Mouse (Mus musculus) embryo, embryonic 10.5 days (tissue): ENCODE results near the gene Selenow.

Experiments used
- DNase-seq: peaks from one replicate; pipeline ENCODE4 v3.0.0-alpha.2; 2015; ENCODE audit warnings: low spot score

The Selenow gene

DNA sequence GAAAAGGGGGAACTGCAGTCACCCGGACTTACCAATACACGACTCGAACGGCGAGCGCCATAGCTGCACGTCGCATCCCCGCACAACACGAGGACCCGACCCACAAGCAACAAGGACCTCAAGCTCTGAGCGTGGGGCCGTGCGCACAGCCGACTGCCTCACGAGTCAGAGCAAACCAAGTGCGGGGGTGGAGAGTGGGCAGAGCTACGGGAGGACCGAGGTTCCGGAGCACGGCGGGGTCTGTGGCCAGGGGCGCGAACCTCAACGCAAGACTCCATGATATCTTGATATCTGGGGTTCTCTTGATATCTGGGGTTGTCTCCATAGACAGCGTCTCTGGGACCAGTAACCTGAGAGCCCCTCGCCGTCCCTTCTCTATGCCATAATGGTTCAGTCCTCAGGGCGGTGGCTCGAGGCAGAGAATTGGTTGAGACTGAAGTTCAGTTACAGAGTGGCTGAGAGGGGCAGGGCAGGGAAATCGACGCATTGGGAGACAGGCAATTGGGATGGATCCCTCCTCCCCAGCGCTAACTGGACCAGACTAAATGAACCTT, at the start of gene Selenow:
Selenow (minus strand) TSS at position 183 of the 554 bp plus-strand sequence.
- DNase-seq: peak; percentile 95

- DNase-seq: no peak
These were observed 47.5 kb upstream of the Selenow start for GRCm38 (mm10) chr7:15969674-15970073.

- no peak for DNase-seq
These were observed 46.1 kb upstream of the Selenow start for GRCm38 (mm10) chr7:15968322-15968721.

DNA sequence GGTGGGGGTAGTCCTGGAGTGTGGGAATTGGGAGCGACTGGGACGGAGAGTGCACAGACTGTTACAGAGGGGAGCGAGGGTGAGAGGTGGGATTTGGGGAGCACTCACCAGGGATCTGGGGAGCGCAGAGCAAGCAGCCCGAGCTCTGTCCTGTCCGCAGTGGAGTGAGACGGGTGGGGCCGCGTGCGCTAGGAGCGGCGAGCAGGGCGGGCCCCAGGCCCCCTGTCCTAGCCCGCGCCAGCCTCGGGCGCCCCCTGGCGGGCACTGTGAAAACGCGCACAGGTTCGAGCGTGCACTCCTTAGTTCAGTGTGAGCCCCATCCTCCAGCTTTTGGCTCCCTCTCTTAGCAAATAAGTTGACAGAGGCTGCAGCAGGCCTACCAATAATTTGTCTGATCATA, 45.1 kb upstream of the Selenow start, which contains the start of gene Ehd2:
Ehd2 (minus strand) TSS at position 256 of the 400 bp plus-strand sequence.
- DNase-seq: peak; percentile 82

DNA sequence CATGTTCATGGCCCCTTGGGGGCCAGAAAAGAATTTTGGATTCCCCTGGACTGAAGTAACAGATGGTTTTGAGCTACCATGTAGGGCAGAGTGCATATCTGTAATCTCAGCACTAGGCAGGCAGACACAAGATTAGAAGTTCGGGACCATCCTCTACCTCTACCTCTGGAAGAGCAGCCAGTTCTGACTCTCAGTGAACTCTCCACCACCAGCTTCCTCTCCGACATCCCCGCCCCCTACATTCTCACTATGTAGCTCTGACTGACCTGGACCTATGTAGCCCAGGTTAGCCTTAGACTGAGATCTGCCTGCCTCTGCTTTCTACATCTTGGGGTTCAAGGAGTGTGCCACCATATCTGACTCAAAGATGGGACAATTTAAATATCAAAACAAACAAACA, 44.3 kb upstream of the Selenow start:
- DNase-seq: no peak

DNA sequence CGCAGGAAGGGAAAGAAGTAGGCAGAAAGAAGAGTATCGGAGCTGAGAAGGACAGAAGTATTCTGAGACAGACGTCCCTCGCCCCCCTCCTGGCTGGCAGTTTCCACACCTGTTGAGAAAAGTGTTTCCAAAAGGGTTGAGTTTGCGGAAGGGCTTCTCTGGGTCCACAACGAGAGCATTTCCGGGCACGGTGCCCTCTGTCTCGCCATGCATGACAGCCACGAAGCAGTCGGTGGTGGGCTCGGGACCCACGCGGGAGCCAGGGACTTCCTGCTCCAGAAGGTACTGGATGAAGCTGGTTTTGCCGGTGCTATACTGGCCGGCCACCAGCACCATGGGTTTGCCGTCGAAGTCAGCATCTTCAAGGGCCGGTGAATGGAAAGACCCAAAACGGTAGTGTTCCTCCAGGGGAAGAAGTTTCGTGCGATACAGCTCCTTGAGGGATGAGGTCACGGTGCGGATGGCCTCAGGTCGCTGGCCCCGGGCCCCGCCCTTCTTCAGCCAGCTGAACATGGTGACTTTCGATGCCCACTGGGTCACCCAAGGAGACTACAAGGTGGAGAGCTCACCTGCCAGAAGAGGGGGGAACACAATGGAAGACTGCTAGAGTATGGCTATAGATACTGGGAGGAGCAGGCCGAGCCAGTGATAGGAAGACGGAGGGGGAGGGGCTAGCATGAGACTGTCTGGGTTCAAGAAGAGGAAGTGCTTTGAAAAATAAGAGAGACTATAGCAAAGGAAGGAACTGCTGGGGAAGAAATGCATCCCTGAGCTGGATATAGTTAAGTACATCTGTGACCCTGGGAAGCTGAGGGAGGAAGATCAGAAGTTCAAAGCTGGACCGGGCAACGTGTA, 41.8 kb upstream of the Selenow start:
- no peak for DNase-seq

DNA sequence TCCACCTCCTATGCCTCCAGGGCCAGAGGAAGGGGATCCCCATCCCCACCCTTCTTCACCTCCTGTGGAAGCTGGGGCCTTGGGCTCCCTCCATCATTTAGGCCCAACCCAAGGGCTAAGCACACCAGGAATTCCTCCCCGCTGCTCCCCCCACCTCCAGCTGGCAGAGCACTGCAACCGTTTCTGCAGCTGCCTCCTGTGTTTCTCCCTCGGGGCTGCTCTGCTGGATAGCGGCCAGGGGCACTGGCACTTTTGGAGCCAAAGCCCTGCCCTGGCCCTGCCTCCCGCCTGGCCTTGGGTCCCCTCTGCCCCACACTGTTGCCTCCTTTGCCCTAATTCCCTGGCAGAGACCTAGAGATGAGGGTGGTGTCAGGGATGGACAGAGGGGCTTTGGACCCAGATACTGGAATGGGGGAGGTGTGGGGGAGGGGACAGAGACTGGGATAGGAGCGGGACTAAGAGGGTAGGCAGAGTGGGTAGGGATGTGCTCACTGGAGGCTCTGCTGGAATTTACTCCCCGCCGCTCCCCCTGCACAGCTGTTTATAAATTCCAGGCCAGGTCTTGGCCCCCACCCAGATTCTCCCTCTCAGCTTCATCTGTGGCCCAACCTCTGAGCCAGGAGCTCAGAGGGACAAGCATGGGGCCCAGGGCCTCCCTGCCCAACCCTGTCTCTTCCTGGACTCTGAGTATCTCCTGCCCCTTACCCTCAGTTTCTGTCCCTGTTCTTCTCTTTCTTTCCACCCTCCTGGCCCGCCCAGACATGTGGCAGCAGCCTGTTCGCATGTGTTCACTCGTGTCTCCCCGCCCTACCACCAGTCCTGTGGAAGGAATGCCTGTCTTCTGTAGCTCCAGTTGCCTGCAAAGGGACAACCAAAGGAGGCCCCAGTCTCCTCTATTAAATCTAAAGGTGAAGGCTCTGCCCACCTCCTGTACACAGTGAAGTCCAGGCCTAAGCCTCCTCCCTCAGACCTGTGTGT, 40.4 kb upstream of the Selenow start:
- peak; percentile 27 for DNase-seq

GRCm38 (mm10) chr7:15961798-15962197, 39.6 kb upstream of the Selenow start:
- DNase-seq: no peak

DNA sequence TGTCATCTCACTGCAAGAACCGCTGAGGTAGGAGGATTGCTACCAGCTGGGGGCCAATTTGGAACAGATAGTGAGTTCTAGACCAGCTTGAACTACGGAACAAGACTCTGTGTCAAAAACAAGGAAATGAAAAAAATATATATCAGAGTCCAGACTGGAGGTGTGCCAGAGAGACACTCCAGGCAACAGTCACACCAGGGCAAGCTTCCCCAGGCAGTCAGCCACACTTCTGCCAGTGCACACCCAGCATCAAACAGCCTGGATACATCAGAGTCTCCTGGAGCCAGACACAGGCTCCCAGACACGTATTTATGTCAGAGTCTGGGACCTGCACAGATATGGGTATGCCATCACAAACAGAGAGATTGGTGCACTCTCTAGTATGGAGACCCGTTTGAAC, 39.0 kb upstream of the Selenow start:
- no peak for DNase-seq

DNA sequence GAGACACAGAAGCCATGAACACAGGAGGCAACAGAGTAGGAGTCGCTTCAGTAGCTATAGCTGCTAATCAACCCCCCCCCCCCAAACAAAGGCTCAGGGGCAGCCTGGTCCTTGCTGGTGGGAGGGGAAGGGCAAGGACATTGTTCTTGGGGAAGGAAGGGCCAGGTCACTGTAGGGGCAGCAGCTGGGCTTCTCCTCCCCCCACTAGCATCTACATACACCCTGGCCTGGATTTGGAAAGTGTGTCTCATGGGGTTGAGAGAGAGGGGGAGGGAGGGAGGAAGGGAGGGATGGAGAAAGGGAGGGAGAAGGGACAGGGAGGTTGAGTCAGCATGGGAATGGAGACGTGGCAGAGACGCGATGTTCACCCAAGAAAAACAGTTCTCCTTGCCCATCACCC, 38.5 kb upstream of the Selenow start:
- DNase-seq: no peak

GRCm38 (mm10) chr7:15956143-15956542, 33.9 kb upstream of the Selenow start:
- no peak for DNase-seq

GRCm38 (mm10) chr7:15955509-15955908, 33.3 kb upstream of the Selenow start:
- DNase-seq: no peak

GRCm38 (mm10) chr7:15954978-15955443, 32.8 kb upstream of the Selenow start:
- peak; percentile 75 for DNase-seq

- DNase-seq: no peak
These were observed 32.2 kb upstream of the Selenow start for GRCm38 (mm10) chr7:15954436-15954835.

- DNase-seq: no peak
These were observed 31.3 kb upstream of the Selenow start for GRCm38 (mm10) chr7:15953307-15954074.

- no peak for DNase-seq
These were observed 30.2 kb upstream of the Selenow start for GRCm38 (mm10) chr7:15952416-15952815.

GRCm38 (mm10) chr7:15950008-15950407, 27.8 kb upstream of the Selenow start:
- DNase-seq: no peak

DNA sequence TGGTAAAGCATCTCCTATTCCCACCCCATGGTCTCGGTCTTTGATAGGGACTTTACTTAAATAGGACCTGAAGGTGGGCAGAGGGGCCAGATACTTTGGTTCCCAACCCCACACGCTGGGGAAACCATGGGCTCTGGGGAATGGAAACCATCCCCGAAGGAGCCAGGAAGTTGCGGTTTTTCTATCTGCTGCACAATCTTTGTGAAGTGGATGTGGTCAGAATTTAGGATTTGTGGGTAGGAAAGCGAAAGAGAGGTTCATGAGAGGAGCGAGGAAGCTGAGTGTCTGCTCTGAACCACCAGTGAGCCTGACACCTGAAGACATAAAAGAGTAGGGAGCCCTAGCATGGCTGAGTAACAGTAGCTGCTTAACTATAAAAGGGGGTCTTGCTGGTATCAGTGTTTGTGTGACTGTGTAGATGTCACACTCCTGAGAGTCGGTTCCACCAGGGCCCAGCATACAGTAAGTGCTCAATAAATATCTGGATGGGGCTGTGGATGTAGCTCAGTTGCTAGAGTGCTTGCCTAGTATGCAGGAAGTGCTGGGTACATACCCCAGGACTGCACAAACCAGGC, 27.1 kb upstream of the Selenow start:
- no peak for DNase-seq

DNA sequence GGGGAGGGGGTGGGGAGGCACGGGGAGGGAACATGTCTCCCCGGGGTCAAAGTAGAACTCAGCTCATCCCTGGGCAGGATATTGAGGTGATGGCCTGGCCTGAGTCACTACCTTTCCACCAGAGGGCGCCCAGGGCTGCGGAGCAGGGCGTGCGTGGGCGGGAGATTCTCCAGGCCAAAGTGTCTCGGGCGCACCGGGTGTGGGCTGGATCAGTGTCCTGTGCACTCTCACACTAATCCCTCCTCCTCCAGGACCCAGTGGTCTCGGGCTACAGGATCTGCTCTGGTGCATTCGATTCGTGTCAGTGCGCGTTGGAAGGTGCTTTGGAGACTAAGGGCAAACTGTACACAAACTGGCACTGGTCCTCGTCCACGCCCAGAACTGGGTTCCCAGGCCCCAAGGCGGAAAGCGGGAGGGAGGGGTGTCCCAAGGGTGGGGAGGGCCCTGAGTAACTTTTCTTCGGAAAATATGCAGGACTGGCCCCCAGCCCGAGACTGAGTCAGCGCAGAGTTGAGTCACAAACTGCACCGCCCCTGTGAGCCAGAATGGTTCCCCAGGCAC, 26.3 kb upstream of the Selenow start:
- peak; percentile 86 for DNase-seq

GRCm38 (mm10) chr7:15947653-15948260, 25.6 kb upstream of the Selenow start:
- DNase-seq: no peak
